ENCODE assay signal across 12 mouse cellular contexts in the genomic region with DNA sequence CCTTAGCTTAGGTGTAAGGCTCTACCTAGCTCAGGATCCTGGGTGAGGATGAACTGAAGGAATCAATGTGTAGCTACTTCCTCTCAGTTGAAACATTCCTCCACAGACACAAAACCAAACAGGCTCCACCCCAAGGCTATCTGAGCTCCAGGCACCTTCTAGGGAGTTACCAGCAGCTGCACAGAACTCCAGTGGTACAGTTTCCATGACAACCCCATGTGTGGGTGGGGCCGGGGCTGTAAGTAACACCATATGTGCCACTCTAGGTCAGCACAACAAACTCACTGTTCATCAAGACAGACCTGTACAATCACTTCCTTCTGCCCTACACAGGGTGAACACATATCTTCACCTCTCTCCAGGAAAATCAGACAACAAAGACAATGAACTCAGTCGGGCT. TPM values are rescaled to one million over a fixed set of nuclear protein-coding genes. Genes with fewer than 3 reads are reported as not detected.
DNase-seq lines count a peak whose midpoint lies in the region; ATAC-seq lines count a peak whose summit lies in the region.
"Had no signal": no experiment of that assay in that cellular context is flagged by ENCODE, and none has a peak within 500 bp of the region (broad histone marks: within the 10 kb centered on the region; RNA-seq: fewer than 3 reads in every experiment).

No protein-coding gene starts in this region.

- WGBS in neural tube, embryonic 15.5 days = 70% methylated on average over 2 of the region's 2 CpGs
- WGBS in limb, embryonic 12.5 days = 28% methylated on average over 2 of the region's 2 CpGs

- H3K9me3 ChIP-seq in neural tube, embryonic 15.5 days (replicated peaks) = no peaks in the 10 kb centered on the region
- no peaks in the 10 kb centered on the region for H3K9me3 ChIP-seq in limb, embryonic 12.5 days
- H3K9me3 ChIP-seq: kidney, embryonic 15.5 days; megakaryocyte, embryonic 14.5 days; neural tube, embryonic 13.5 days had no signal

- no peak overlapping the region for H3K9ac ChIP-seq in neural tube, embryonic 15.5 days (replicated peaks)
- H3K9ac ChIP-seq in limb, embryonic 12.5 days (replicated peaks) = no peak overlapping the region
- H3K9ac ChIP-seq: kidney, embryonic 15.5 days; neural tube, embryonic 13.5 days had no signal

- ATAC-seq in neural tube, embryonic 15.5 days (ENCODE audit: low FRiP score) = no peak
- peak; percentile 57 for ATAC-seq in limb, embryonic 12.5 days (ENCODE audit: insufficient number of reproducible peaks, insufficient read depth, low FRiP score, low TSS enrichment, low read depth)

- no peak overlapping the region for H3K4me3 ChIP-seq in neural tube, embryonic 15.5 days (replicated peaks)
- no peak overlapping the region for H3K4me3 ChIP-seq in limb, embryonic 12.5 days (replicated peaks)
- H3K4me3 ChIP-seq: kidney, embryonic 15.5 days; megakaryocyte, embryonic 14.5 days; neural tube, embryonic 13.5 days had no signal

- peak; percentile 55 for DNase-seq in neural tube, embryonic 10.5 days (ENCODE audit: extremely low spot score, low spot score)
- peak; percentile 81 for DNase-seq in embryo, embryonic 10.5 days (ENCODE audit: low spot score)
- DNase-seq in left cerebral cortex, adult 18-20 months (ENCODE audit: low spot score in 2 of 2) = no peak
- no peak for DNase-seq in adrenal gland, postnatal 36 days
- DNase-seq in heart, postnatal 14 days = no peak
- no peak for DNase-seq in urinary bladder, postnatal 14 days (ENCODE audit: low spot score)
- DNase-seq: heart, postnatal 10 days had no signal

- H3K36me3 ChIP-seq in neural tube, embryonic 15.5 days = peaks cover 78% of the 10 kb centered on the region
- peaks cover 80% of the 10 kb centered on the region for H3K36me3 ChIP-seq in limb, embryonic 12.5 days

- intact Hi-C loops in heart, postnatal 14 days (cut with DNase I) = no loop called here

- peaks cover 11% of the 10 kb centered on the region for H3K4me1 ChIP-seq in neural tube, embryonic 15.5 days
- peaks cover 15% of the 10 kb centered on the region for H3K4me1 ChIP-seq in limb, embryonic 12.5 days (replicated peaks)

- no peak overlapping the region for H3K4me2 ChIP-seq in neural tube, embryonic 15.5 days
- no peak overlapping the region for H3K4me2 ChIP-seq in limb, embryonic 12.5 days
- H3K4me2 ChIP-seq: kidney, embryonic 15.5 days; neural tube, embryonic 13.5 days had no signal

- H3K27ac ChIP-seq in neural tube, embryonic 15.5 days (replicated peaks) = no peak overlapping the region
- H3K27ac ChIP-seq in limb, embryonic 12.5 days = peak overlapping the region; percentile 35; the same call in 1 of the 2 replicates
- H3K27ac ChIP-seq: kidney, embryonic 15.5 days; neural tube, embryonic 13.5 days had no signal

- no peaks in the 10 kb centered on the region for H3K27me3 ChIP-seq in neural tube, embryonic 15.5 days (replicated peaks)
- no peaks in the 10 kb centered on the region for H3K27me3 ChIP-seq in limb, embryonic 12.5 days
- H3K27me3 ChIP-seq: kidney, embryonic 15.5 days; megakaryocyte, embryonic 14.5 days; neural tube, embryonic 13.5 days had no signal

RNA-seq across cellular contexts. Expression of a gene that starts 4.7 kb away (rescaled TPM):
- 119 and 140 TPM in 2 replicates for polyA plus RNA-seq in neural tube, embryonic 15.5 days (2015; fragmentation: Nextera tagmentation; extraction: Ambion mirVana)
- polyA plus RNA-seq in limb, embryonic 12.5 days (2016; fragmentation: Nextera tagmentation; extraction: Ambion mirVana) = 224 and 225 TPM in 2 replicates
- total RNA-seq in left cerebral cortex, adult 18-20 months (2021) = 10 to 100 TPM; 49.5 to 51.7 TPM
- 10 to 100 TPM; 79.0 to 82.0 TPM for total RNA-seq in adrenal gland, postnatal 36 days (2021)
- 10 to 100 TPM; 49.1 to 49.9 TPM for total RNA-seq in heart, postnatal 14 days (2021)

RNA-seq across cellular contexts. Expression of a gene that starts 22.3 kb away (rescaled TPM):
- polyA plus RNA-seq in neural tube, embryonic 15.5 days (2015; fragmentation: Nextera tagmentation; extraction: Ambion mirVana) = 72.7 and 73.4 TPM in 2 replicates
- polyA plus RNA-seq in limb, embryonic 12.5 days (2016; fragmentation: Nextera tagmentation; extraction: Ambion mirVana) = 98.3 and 101 TPM in 2 replicates
- total RNA-seq in left cerebral cortex, adult 18-20 months (2021) = 10 to 100 TPM; 57.0 to 59.2 TPM
- 10 to 100 TPM; 67.0 to 75.5 TPM for total RNA-seq in adrenal gland, postnatal 36 days (2021)
- 10 to 100 TPM; 38.8 to 39.5 TPM for total RNA-seq in heart, postnatal 14 days (2021)

RNA-seq across cellular contexts. Expression of a gene that starts 55.7 kb away (rescaled TPM):
- 48.4 and 52.1 TPM in 2 replicates for polyA plus RNA-seq in neural tube, embryonic 15.5 days (2015; fragmentation: Nextera tagmentation; extraction: Ambion mirVana)
- 106 and 113 TPM in 2 replicates for polyA plus RNA-seq in limb, embryonic 12.5 days (2016; fragmentation: Nextera tagmentation; extraction: Ambion mirVana)
- total RNA-seq in left cerebral cortex, adult 18-20 months (2021) = 10 to 100 TPM; 82.7 to 85.1 TPM
- total RNA-seq in adrenal gland, postnatal 36 days (2021) = 100 to 1,000 TPM; 132 to 133 TPM
- 10 to 100 TPM; 62.5 to 69.6 TPM for total RNA-seq in heart, postnatal 14 days (2021)

Comparison
In these comparisons a context has a peak if more than half of its experiments do, and no peak if none do; other contexts are left out.
1. DNase-seq: peak in neural tube, embryonic 10.5 days (single experiment) and embryo, embryonic 10.5 days (single experiment); none in left cerebral cortex, adult 18-20 months (0 of 2), adrenal gland, postnatal 36 days (0 of 2), heart, postnatal 14 days (0 of 2) and urinary bladder, postnatal 14 days (single experiment).